Mouse (Mus musculus) olfactory bulb, adult 2 months (tissue): ENCODE results near the gene Aldh3b3. TPM values are rescaled to one million over a fixed set of nuclear protein-coding genes. Genes with fewer than 3 reads are reported as not detected.

Experiments used
- H3K27ac ChIP-seq: fragments of 200-500 bp; 2 replicates; pipeline ENCODE4 v1.5.1; 2012; ENCODE audit warnings: low read depth, low read length; ENCODE audit not compliant: insufficient read depth
- H3K4me1 ChIP-seq: fragments of 200-500 bp; 2 replicates; pipeline ENCODE4 v1.6.1; 2012; ENCODE audit warnings: low read length; ENCODE audit not compliant: control insufficient read depth, insufficient read depth
- H3K4me3 ChIP-seq: fragments of 200-500 bp; 2 replicates; pipeline ENCODE4 v1.5.1; 2012; ENCODE audit warnings: mild to moderate bottlenecking, low read depth, low read length, moderate library complexity; ENCODE audit not compliant: insufficient read depth
- CTCF ChIP-seq: fragments of 200-500 bp; IDR thresholded peaks from 2 replicates; pipeline ENCODE4 v1.5.1; 2012; ENCODE audit warnings: low read depth, mild to moderate bottlenecking, low read length, moderate library complexity; ENCODE audit not compliant: insufficient read depth
- POLR2A ChIP-seq: fragments of 200-500 bp; IDR thresholded peaks from 2 replicates; pipeline ENCODE4 v1.6.1; 2012; ENCODE audit warnings: mild to moderate bottlenecking, low read depth, low read length, moderate library complexity; ENCODE audit not compliant: insufficient read depth
- WGBS: fragments of 180-500 bp; shearing (Covaris S2); methylation state at CpG from one replicate; pipeline ENCODE4 v1.1.7; 2018; 5-methylcytosine and 5-hydroxymethylcytosine counted together
- polyA plus RNA-seq: library from polyadenylated mRNA; stranded (reverse); fragments of >200 nt; gene quantifications from 2 replicates; pipeline ENCODE4 v1.2.4, GENCODE M21; 2012; ENCODE audit warnings: low replicate concordance; ENCODE audit not compliant: missing spikeins, insufficient read depth, insufficient read length

Aldh3b3 gene
- polyA plus RNA-seq, 1 experiment = not detected

DNA sequence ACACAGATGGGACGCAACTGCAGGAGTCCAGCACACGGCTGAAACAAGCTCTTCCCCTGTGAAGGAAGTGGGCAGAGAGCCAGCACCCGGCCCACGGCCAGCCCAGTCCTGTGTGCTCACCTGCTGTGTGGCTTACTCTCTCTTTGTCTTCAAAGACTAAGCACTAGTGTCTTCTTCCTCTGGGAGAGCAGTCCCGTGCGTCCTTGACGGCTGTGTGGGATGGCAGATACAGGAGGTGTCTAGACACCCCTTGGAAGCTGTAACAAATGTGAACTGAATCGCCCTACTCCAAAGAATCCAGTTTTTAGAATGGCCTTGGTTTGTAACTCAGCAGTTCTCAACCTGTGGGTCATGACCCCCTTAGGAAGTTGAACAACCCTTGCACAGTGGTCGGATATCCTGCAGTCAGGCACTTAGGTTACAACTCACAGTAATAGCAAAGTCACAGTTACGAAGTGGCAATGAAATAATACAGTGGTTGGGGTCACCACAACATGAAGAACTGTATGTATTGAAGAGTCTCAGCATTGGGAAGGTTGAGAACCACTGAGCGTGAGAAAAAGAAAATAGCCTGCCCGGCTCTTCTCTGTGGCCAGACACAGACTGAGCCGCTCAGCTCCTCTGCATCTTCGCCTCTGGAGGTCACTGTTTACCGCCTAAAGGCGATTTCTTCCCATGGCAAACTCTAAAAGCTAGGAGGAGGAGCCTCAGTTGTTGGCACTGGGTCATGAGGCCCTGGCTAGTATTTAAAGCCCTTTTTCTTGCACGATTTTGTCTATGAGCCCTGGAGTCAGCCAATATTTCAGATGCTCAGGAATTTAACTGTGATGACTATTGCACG, 60.5 kb downstream of the Aldh3b3 start:
- H3K4me1 ChIP-seq = no peaks in the 10 kb centered on the region
- WGBS = 21% methylated on average over 18 of the region's 18 CpGs
- H3K27ac ChIP-seq = no peak overlapping the region
- no peak overlapping the region for H3K4me3 ChIP-seq
- peak; percentile 72 for TF ChIP-seq CTCF
- no peak for TF ChIP-seq POLR2A

Other genes starting within 250 kb of the Aldh3b3 start
- gene Kmt5b, start 191.2 kb upstream of the Aldh3b3 start, polyA plus RNA-seq = 90.0 TPM in 1 of 2 replicates, not detected in the other
- not detected in 2 replicates for gene Chka, start 106.9 kb upstream of the Aldh3b3 start, polyA plus RNA-seq
- not detected in 2 replicates for gene Tcirg1, start 51.5 kb upstream of the Aldh3b3 start, polyA plus RNA-seq
- not detected in 2 replicates for gene Ndufs8, start 45.9 kb upstream of the Aldh3b3 start, polyA plus RNA-seq
- gene Aldh3b1, start 28.8 kb upstream of the Aldh3b3 start, polyA plus RNA-seq = not detected in 2 replicates
- gene Unc93b1, start 23.5 kb upstream of the Aldh3b3 start, polyA plus RNA-seq = not detected in 2 replicates
- not detected in 2 replicates for gene Aldh3b2, start 13.7 kb downstream of the Aldh3b3 start, polyA plus RNA-seq
- gene Acy3, start 27.9 kb downstream of the Aldh3b3 start, polyA plus RNA-seq = not detected in 2 replicates
- gene Tbx10, start 34.1 kb downstream of the Aldh3b3 start, polyA plus RNA-seq = not detected in 2 replicates
- not detected in 2 replicates for gene Nudt8, start 41.9 kb downstream of the Aldh3b3 start, polyA plus RNA-seq
- gene Gm49405, start 42.0 kb downstream of the Aldh3b3 start, polyA plus RNA-seq = not detected in 2 replicates
- gene Doc2g, start 44.7 kb downstream of the Aldh3b3 start, polyA plus RNA-seq = not detected in 2 replicates
- gene Ndufv1, start 54.2 kb downstream of the Aldh3b3 start, polyA plus RNA-seq = 777 TPM in 1 of 2 replicates, not detected in the other
- gene Gstp1, start 79.3 kb downstream of the Aldh3b3 start, polyA plus RNA-seq = not detected in 2 replicates
- gene Gstp2, start 87.4 kb downstream of the Aldh3b3 start, polyA plus RNA-seq = not detected in 2 replicates
- not detected in 2 replicates for gene Gstp3, start 100.9 kb downstream of the Aldh3b3 start, polyA plus RNA-seq
- not detected in 2 replicates for gene Cabp2, start 122.9 kb downstream of the Aldh3b3 start, polyA plus RNA-seq
- gene Cdk2ap2, start 138.5 kb downstream of the Aldh3b3 start, polyA plus RNA-seq = not detected in 2 replicates
- not detected in 2 replicates for gene Pitpnm1, start 141.4 kb downstream of the Aldh3b3 start, polyA plus RNA-seq
- gene Aip, start 167.2 kb downstream of the Aldh3b3 start, polyA plus RNA-seq = not detected in 2 replicates
- gene Gpr152, start 181.1 kb downstream of the Aldh3b3 start, polyA plus RNA-seq = not detected in 2 replicates
- not detected in 2 replicates for gene Cabp4, start 185.4 kb downstream of the Aldh3b3 start, polyA plus RNA-seq
- gene Coro1b, start 190.0 kb downstream of the Aldh3b3 start, polyA plus RNA-seq = not detected in 2 replicates
- 485 TPM in 1 of 2 replicates, not detected in the other for gene Ptprcap, start 195.0 kb downstream of the Aldh3b3 start, polyA plus RNA-seq
- not detected in 2 replicates for gene Rps6kb2, start 204.7 kb downstream of the Aldh3b3 start, polyA plus RNA-seq
- gene Carns1, start 216.8 kb downstream of the Aldh3b3 start, polyA plus RNA-seq = not detected in 2 replicates
- gene Tbc1d10c, start 232.6 kb downstream of the Aldh3b3 start, polyA plus RNA-seq = 247 TPM in 1 of 2 replicates, not detected in the other
- gene Ppp1ca, start 233.4 kb downstream of the Aldh3b3 start, polyA plus RNA-seq = 405 and 768 TPM in 2 replicates
- not detected in 2 replicates for gene Rad9a, start 243.0 kb downstream of the Aldh3b3 start, polyA plus RNA-seq